Mouse (Mus musculus): Measurements from ENCODE around the gene Rbbp5. TPM values are rescaled to one million over a fixed set of nuclear protein-coding genes. Genes with fewer than 3 reads are reported as not detected.

Rbbp5 gene
- total and polyA plus RNA-seq, 2 experiments from 2014 or later: 22.4 to 23.8 TPM

DNA sequence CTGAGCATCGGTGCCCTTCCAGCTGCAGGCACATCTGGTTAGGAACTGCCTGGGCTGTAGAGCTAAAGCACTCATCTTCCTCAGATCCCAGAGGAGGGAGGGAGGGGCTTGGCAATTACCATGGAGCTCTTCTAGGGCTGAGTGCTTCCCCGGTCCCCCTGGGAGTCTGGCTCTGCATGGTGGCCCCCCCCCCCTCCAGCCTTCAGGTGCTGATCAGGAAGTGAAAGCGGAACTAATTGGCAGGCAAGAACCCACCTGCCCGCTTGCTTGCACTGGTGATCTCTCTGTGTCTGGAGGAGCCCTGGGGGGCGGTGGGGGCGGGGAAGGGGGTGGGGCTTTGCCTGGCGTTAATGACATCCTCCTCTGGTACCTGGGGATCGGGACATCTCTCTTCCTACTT, 56.7 kb downstream of the Rbbp5 start:
- Histone ChIP-seq H3K9me3 (ENCODE audit: low read length) (no peaks in the 10 kb centered on the region), H3K27me3 (ENCODE audit: insufficient read depth, low read length) (no peaks in the 10 kb centered on the region), H3K4me3 (ENCODE audit: low read length) (no peak overlapping the region), H3K4me1 (ENCODE audit: insufficient read depth, low read length) (0 out of 2 replicates have a peak, but pooled peaks cover 7% of the 10 kb centered on the region), H3K4me2 (ENCODE audit: low read depth, low read length) (no peak overlapping the region), H3K9ac (replicated peaks; ENCODE audit: low read length) (no peak overlapping the region), H3K27ac (no peak overlapping the region), H3K36me3 (ENCODE audit: insufficient read depth, low read length) (0 out of 2 replicates have a peak, but pooled peaks cover 4% of the 10 kb centered on the region)
- TF ChIP-seq CTCF (IDR thresholded peaks at IDR 0.05; ENCODE audit: low read depth): no peak
- 7% methylated on average over 8 of the region's 8 CpGs for WGBS
- ATAC-seq (no peak), DNase-seq (ENCODE audit: low spot score) (no peak)

DNA sequence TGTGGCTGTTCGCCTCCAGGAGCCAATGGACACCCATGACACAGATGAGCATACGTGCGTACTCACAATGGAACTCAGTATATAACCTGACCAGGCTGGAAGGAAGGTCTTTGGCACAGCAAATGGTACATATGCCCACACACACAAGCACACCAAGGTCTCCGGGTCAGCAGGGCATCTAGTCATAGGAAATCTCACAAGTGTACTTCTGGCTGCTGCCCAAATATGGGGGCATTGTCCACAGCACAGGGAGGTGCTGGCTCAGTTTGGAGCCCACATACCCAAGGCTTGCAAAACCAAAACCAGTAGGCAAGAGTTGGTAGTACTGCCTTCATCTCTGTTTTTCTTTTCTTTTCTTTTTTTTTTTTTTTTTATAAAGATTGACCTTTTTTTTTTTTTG, 58.4 kb downstream of the Rbbp5 start:
- WGBS: 91% methylated on average over 4 of the region's 4 CpGs

DNA sequence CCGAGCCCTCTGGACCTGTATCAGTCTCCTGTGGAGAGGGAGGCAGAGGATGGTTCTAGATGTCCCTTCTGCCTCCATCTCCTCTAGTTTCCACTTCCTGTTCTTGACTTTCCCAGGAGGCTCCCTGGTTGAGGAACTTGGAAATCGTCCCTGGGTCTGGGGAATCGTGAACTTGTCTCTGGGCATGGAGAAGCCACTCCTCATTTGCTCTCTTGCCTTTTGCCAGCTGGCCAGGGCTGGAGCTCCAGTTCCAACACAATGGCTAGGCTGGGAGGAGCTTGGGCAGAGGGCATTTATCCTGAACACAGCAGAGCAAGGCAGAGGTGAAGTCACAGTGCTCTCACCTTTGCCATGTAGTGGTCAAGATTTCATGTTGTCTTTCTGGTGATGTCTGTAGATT, 59.3 kb downstream of the Rbbp5 start:
- no peak for TF ChIP-seq CTCF (IDR thresholded peaks at IDR 0.05; ENCODE audit: low read depth)
- WGBS: 67% methylated on average over 3 of the region's 3 CpGs
- H3K4me2 ChIP-seq (ENCODE audit: low read depth, low read length): no peak overlapping the region

More for the DNA sequence above, 58.4 kb downstream of the Rbbp5 start:
- no peak overlapping the region for H3K4me3 ChIP-seq (ENCODE audit: low read length)
- DNase-seq (ENCODE audit: low spot score) (no peak), ATAC-seq (no peak)
- 0 out of 2 replicates have a peak, but pooled peaks cover 7% of the 10 kb centered on the region for H3K4me1 ChIP-seq (ENCODE audit: insufficient read depth, low read length)
- H3K36me3 ChIP-seq (ENCODE audit: insufficient read depth, low read length): 0 out of 2 replicates have a peak, but pooled peaks cover 4% of the 10 kb centered on the region
- H3K27ac ChIP-seq: no peak overlapping the region
- TF ChIP-seq CTCF (IDR thresholded peaks at IDR 0.05; ENCODE audit: low read depth): no peak
- no peak overlapping the region for H3K9ac ChIP-seq (replicated peaks; ENCODE audit: low read length)
- no peaks in the 10 kb centered on the region for H3K27me3 ChIP-seq (ENCODE audit: insufficient read depth, low read length)
- H3K9me3 ChIP-seq (ENCODE audit: low read length): no peaks in the 10 kb centered on the region
- H3K4me2 ChIP-seq (ENCODE audit: low read depth, low read length): no peak overlapping the region

DNA sequence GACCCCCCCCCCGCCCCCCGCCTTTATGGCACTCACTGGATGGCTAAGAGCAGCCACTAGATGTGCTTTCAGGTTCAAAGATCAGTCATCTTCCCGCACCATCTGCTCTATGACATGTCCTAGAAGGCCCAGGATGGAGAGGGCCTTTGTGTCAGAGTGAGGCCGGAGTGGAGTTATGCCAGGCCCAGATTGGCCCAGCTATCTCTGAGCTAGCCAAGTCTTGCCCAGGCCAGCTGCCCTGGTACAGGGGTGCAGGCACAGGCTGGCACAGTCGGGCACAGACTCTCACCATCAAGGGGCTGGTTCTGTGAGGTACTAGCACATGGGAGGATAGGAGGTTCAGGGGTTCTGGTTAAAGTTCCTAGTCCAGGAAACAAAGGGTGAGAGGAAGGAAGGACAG, 60.6 kb downstream of the Rbbp5 start:
- no peak for TF ChIP-seq CTCF (IDR thresholded peaks at IDR 0.05; ENCODE audit: low read depth)
- WGBS: 50% methylated on average over 5 of the region's 5 CpGs
- 0 out of 2 replicates have a peak, but pooled peaks cover 4% of the 10 kb centered on the region for H3K36me3 ChIP-seq (ENCODE audit: insufficient read depth, low read length)
- H3K4me3 ChIP-seq (ENCODE audit: low read length): no peak overlapping the region
- H3K4me1 ChIP-seq (ENCODE audit: insufficient read depth, low read length): peaks cover 11% of the 10 kb centered on the region; the same call in 1 of the 2 replicates
- ATAC-seq (peak; percentile 52), DNase-seq (ENCODE audit: low spot score) (peak; percentile 55)
- no peak overlapping the region for H3K4me2 ChIP-seq (ENCODE audit: low read depth, low read length)
- no peak overlapping the region for H3K9ac ChIP-seq (replicated peaks; ENCODE audit: low read length)
- no peaks in the 10 kb centered on the region for H3K9me3 ChIP-seq (ENCODE audit: low read length)
- H3K27ac ChIP-seq: 0 out of 2 replicates have a peak overlapping the region, but pooled peaks have one; percentile 15
- no peaks in the 10 kb centered on the region for H3K27me3 ChIP-seq (ENCODE audit: insufficient read depth, low read length)

More for the DNA sequence above, 59.3 kb downstream of the Rbbp5 start:
- Histone ChIP-seq H3K9ac (replicated peaks; ENCODE audit: low read length) (no peak overlapping the region), H3K4me3 (ENCODE audit: low read length) (no peak overlapping the region), H3K27ac (no peak overlapping the region), H3K27me3 (ENCODE audit: insufficient read depth, low read length) (no peaks in the 10 kb centered on the region), H3K36me3 (ENCODE audit: insufficient read depth, low read length) (0 out of 2 replicates have a peak, but pooled peaks cover 4% of the 10 kb centered on the region), H3K9me3 (ENCODE audit: low read length) (no peaks in the 10 kb centered on the region), H3K4me1 (ENCODE audit: insufficient read depth, low read length) (peaks cover 11% of the 10 kb centered on the region; the same call in 1 of the 2 replicates)
- DNase-seq (ENCODE audit: low spot score): no peak
- no peak for ATAC-seq

DNA sequence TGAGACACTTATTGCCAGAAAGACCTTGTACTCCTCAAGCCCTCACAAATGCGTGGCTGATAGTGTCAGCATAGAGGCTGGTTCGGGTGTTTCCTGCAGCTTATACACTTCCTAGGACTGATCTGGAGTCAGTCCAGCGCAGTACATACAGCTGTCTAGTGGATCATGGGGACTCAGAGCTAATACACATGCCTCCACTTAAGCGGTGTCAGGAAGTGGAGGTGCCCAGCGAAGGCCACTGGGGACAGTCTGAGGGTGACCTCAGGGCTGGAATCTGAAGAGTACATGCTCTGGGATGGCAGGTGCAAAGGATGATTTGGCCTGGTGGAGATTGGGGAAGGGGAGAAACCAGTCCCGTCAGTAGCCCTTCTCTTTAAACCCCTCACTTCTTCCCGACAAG, 63.5 kb downstream of the Rbbp5 start:
- Histone ChIP-seq H3K27ac (no peak overlapping the region), H3K9me3 (ENCODE audit: low read length) (no peaks in the 10 kb centered on the region), H3K36me3 (ENCODE audit: insufficient read depth, low read length) (no peaks in the 10 kb centered on the region), H3K4me1 (ENCODE audit: insufficient read depth, low read length) (peaks cover 8% of the 10 kb centered on the region; the same call in 1 of the 2 replicates), H3K27me3 (ENCODE audit: insufficient read depth, low read length) (no peaks in the 10 kb centered on the region), H3K4me2 (ENCODE audit: low read depth, low read length) (peak overlapping the region; percentile 73), H3K9ac (replicated peaks; ENCODE audit: low read length) (no peak overlapping the region), H3K4me3 (ENCODE audit: low read length) (peak overlapping the region; percentile 48)
- no peak for TF ChIP-seq CTCF (IDR thresholded peaks at IDR 0.05; ENCODE audit: low read depth)
- WGBS: 61% methylated on average over 7 of the region's 7 CpGs
- ATAC-seq (no peak), DNase-seq (ENCODE audit: low spot score) (no peak)

DNA sequence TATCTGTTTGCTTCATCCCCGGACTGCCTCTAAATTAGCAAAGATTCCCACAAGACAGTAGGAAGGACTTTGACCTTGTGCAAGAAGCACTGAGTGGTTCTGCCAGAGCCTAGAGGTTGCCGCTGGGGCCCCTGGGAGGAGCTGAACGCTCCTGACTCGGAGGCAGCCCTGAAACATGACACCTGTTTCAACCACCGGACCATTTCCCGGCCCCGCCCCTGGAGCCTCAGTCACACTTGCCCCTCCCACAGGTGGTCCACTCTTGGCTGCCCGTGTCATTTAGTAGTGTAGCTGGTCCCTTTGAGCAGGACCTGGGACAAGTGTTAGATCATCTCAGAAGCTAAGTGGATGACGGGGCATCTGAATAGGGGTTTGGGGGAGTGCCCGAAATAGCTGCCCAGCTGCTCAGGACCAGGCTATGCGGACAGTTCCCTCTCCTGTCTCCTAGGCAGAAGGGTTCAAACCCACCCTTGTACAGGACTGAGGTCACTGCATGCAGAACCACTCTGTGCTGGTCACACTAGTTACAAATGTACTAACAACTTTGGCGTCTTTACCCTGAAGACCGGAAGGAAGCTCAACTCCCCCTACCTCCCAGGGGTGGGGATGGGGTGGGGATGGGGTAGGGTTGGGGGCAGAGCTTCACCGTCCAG, 64.1 kb downstream of the Rbbp5 start:
- Histone ChIP-seq H3K4me1 (ENCODE audit: insufficient read depth, low read length) (peaks cover 8% of the 10 kb centered on the region; the same call in 1 of the 2 replicates), H3K4me3 (ENCODE audit: low read length) (peak overlapping the region; percentile 48), H3K4me2 (ENCODE audit: low read depth, low read length) (peak overlapping the region; percentile 73), H3K27ac (no peak overlapping the region), H3K27me3 (ENCODE audit: insufficient read depth, low read length) (no peaks in the 10 kb centered on the region), H3K9me3 (ENCODE audit: low read length) (no peaks in the 10 kb centered on the region), H3K36me3 (ENCODE audit: insufficient read depth, low read length) (no peaks in the 10 kb centered on the region), H3K9ac (replicated peaks; ENCODE audit: low read length) (peak overlapping the region; percentile 62; the same call in 1 of the 2 replicates)
- TF ChIP-seq CTCF (IDR thresholded peaks at IDR 0.05; ENCODE audit: low read depth): no peak
- 6% methylated on average over 14 of the region's 14 CpGs for WGBS
- DNase-seq (ENCODE audit: low spot score) (no peak), ATAC-seq (no peak)
